Mouse (Mus musculus): Measurements from ENCODE around the gene Slc43a2. TPM values are rescaled to one million over a fixed set of nuclear protein-coding genes. Genes with fewer than 3 reads are reported as not detected.

The Slc43a2 gene
- 5.7 and 6.4 TPM in 2 replicates for polyA plus RNA-seq (2015; fragmentation: Nextera tagmentation; extraction: Ambion mirVana)

GRCm38 (mm10) chr11:75531469-75532242 lies at the start of gene Slc43a2:
Gene Slc43a2, plus strand, starts transcription at chr11:75531694.
- peak; percentile 60 for TF ChIP-seq EP300 (optimal IDR thresholded peaks at IDR 0.05)
- TF ChIP-seq CTCF (IDR thresholded peaks at IDR 0.05; ENCODE audit: low read depth), result no peak
- ATAC-seq (ENCODE audit: low FRiP score, low TSS enrichment) (peak; percentile 88), DNase-seq (ENCODE audit: low spot score) (peak; percentile 93)
- peak within 1 kb of the TSS; percentile 60 for H3K4me3 ChIP-seq (ENCODE audit: low read depth, low read length)
- H3K9ac ChIP-seq (ENCODE audit: low read length), result peak within 1 kb of the TSS; percentile 80
- peak within 1 kb of the TSS; percentile 96 for H3K4me2 ChIP-seq (replicated peaks; ENCODE audit: low read depth)
- peak within 1 kb of the TSS; percentile 91 for H3K27ac ChIP-seq (replicated peaks)
- H3K36me3 ChIP-seq (ENCODE audit: control insufficient read depth, insufficient read depth, low read length), result no peaks in the 10 kb centered on the region
- under 1% methylated on average over 62 of the region's 62 CpGs for WGBS
- no peaks in the 10 kb centered on the region for H3K9me3 ChIP-seq (ENCODE audit: control insufficient read depth, low read length)
- no peaks in the 10 kb centered on the region for H3K27me3 ChIP-seq (ENCODE audit: control insufficient read depth, insufficient read depth, low read length)
- peaks cover 7% of the 10 kb centered on the region for H3K4me1 ChIP-seq (replicated peaks; ENCODE audit: control insufficient read depth, insufficient read depth)

GRCm38 (mm10) chr11:75486192-75486591 lies 45.3 kb upstream of the Slc43a2 start:
- ATAC-seq (ENCODE audit: low FRiP score, low TSS enrichment) (peak; percentile 24), DNase-seq (ENCODE audit: low spot score) (no peak)
- peak overlapping the region; percentile 98; the same call in 1 of the 2 replicates for H3K4me3 ChIP-seq (ENCODE audit: low read depth, low read length)
- H3K4me2 ChIP-seq (replicated peaks; ENCODE audit: low read depth), result peak overlapping the region; percentile 85
- no peak for TF ChIP-seq EP300 (optimal IDR thresholded peaks at IDR 0.05)
- no peak for TF ChIP-seq CTCF (IDR thresholded peaks at IDR 0.05; ENCODE audit: low read depth)
- peaks cover 18% of the 10 kb centered on the region for H3K36me3 ChIP-seq (ENCODE audit: control insufficient read depth, insufficient read depth, low read length)
- H3K27ac ChIP-seq (replicated peaks), result no peak overlapping the region
- no peaks in the 10 kb centered on the region for H3K9me3 ChIP-seq (ENCODE audit: control insufficient read depth, low read length)
- WGBS, result 22% methylated on average over 3 of the region's 3 CpGs
- H3K4me1 ChIP-seq (replicated peaks; ENCODE audit: control insufficient read depth, insufficient read depth), result peaks cover 6% of the 10 kb centered on the region
- no peaks in the 10 kb centered on the region for H3K27me3 ChIP-seq (ENCODE audit: control insufficient read depth, insufficient read depth, low read length)
- H3K9ac ChIP-seq (ENCODE audit: low read length), result no peak overlapping the region

- ATAC-seq (ENCODE audit: low FRiP score, low TSS enrichment) (peak; percentile 100), DNase-seq (ENCODE audit: low spot score) (peak; percentile 97)
- Histone ChIP-seq H3K9me3 (ENCODE audit: control insufficient read depth, low read length) (no peaks in the 10 kb centered on the region), H3K4me1 (replicated peaks; ENCODE audit: control insufficient read depth, insufficient read depth) (peaks cover 6% of the 10 kb centered on the region), H3K36me3 (ENCODE audit: control insufficient read depth, insufficient read depth, low read length) (peaks cover 24% of the 10 kb centered on the region), H3K27ac (replicated peaks) (peak within 1 kb of the TSS; percentile 84), H3K4me3 (ENCODE audit: low read depth, low read length) (peak within 1 kb of the TSS; percentile 98), H3K9ac (ENCODE audit: low read length) (peak within 1 kb of the TSS; percentile 98), H3K27me3 (ENCODE audit: control insufficient read depth, insufficient read depth, low read length) (no peaks in the 10 kb centered on the region), H3K4me2 (replicated peaks; ENCODE audit: low read depth) (peak within 1 kb of the TSS; percentile 85)
- no peak for TF ChIP-seq EP300 (optimal IDR thresholded peaks at IDR 0.05)
- no peak for TF ChIP-seq CTCF (IDR thresholded peaks at IDR 0.05; ENCODE audit: low read depth)
- WGBS, result under 1% methylated on average over 52 of the region's 52 CpGs
Observed at GRCm38 (mm10) chr11:75486601-75487285, 44.8 kb upstream of the Slc43a2 start, which contains the start of gene Prpf8. Gene Prpf8, plus strand, starts transcription at chr11:75486816.

GRCm38 (mm10) chr11:75487496-75487895 lies 44.0 kb upstream of the Slc43a2 start:
- DNase-seq (ENCODE audit: low spot score) (no peak), ATAC-seq (ENCODE audit: low FRiP score, low TSS enrichment) (no peak)
- no peaks in the 10 kb centered on the region for H3K27me3 ChIP-seq (ENCODE audit: control insufficient read depth, insufficient read depth, low read length)
- peak overlapping the region; percentile 84 for H3K27ac ChIP-seq (replicated peaks)
- H3K9ac ChIP-seq (ENCODE audit: low read length), result peak overlapping the region; percentile 98
- H3K4me2 ChIP-seq (replicated peaks; ENCODE audit: low read depth), result peak overlapping the region; percentile 85
- no peaks in the 10 kb centered on the region for H3K9me3 ChIP-seq (ENCODE audit: control insufficient read depth, low read length)
- H3K36me3 ChIP-seq (ENCODE audit: control insufficient read depth, insufficient read depth, low read length), result peaks cover 31% of the 10 kb centered on the region
- TF ChIP-seq EP300 (optimal IDR thresholded peaks at IDR 0.05) (no peak), CTCF (IDR thresholded peaks at IDR 0.05; ENCODE audit: low read depth) (no peak)
- WGBS, result 31% methylated on average over 6 of the region's 6 CpGs
- H3K4me3 ChIP-seq (ENCODE audit: low read depth, low read length), result peak overlapping the region; percentile 98
- peaks cover 6% of the 10 kb centered on the region for H3K4me1 ChIP-seq (replicated peaks; ENCODE audit: control insufficient read depth, insufficient read depth)

DNA sequence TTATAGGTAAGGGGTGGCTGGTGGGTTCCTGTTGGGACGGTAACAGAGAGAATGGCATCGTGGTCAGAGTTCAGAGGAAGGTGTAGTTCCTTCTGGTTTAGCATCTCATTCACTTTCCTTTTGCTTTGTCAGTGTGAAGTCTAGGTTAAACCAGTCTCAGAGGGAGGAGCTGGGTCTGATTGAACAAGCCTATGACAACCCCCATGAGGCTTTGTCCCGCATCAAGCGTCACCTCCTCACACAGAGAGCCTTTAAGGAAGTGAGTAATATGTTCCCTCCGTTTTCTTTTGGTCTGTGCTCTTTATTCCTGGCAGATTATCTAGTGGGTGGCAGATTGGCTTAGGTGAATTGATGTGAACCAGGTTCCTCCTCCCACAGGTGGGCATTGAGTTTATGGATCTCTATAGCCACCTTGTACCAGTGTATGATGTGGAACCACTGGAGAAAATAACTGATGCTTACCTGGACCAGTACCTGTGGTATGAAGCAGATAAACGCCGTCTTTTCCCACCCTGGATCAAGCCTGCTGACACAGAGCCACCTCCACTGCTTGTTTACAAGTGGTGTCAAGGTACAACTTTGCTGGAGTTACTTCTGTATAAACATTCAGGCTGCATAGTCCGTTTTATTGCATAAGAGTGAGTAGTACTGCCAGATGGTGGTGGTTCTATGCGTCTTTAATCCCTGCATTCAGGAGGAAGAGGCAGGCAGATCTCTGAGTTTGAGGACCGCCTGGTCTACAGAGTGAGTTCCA lies 37.0 kb upstream of the Slc43a2 start:
- peak; percentile 70 for ATAC-seq (ENCODE audit: low FRiP score, low TSS enrichment)
- TF ChIP-seq CTCF (IDR thresholded peaks at IDR 0.05; ENCODE audit: low read depth) (no peak), EP300 (optimal IDR thresholded peaks at IDR 0.05) (no peak)
- WGBS, result 88% methylated on average over 10 of the region's 10 CpGs
- no peak overlapping the region for H3K4me3 ChIP-seq (ENCODE audit: low read depth, low read length)
- H3K4me2 ChIP-seq (replicated peaks; ENCODE audit: low read depth), result no peak overlapping the region
- H3K9me3 ChIP-seq (ENCODE audit: control insufficient read depth, low read length), result no peaks in the 10 kb centered on the region
- H3K4me1 ChIP-seq (replicated peaks; ENCODE audit: control insufficient read depth, insufficient read depth), result no peaks in the 10 kb centered on the region
- DNase-seq (ENCODE audit: low spot score), result no peak
- no peak overlapping the region for H3K27ac ChIP-seq (replicated peaks)
- H3K36me3 ChIP-seq (ENCODE audit: control insufficient read depth, insufficient read depth, low read length), result peaks cover 77% of the 10 kb centered on the region
- no peak overlapping the region for H3K9ac ChIP-seq (ENCODE audit: low read length)
- no peaks in the 10 kb centered on the region for H3K27me3 ChIP-seq (ENCODE audit: control insufficient read depth, insufficient read depth, low read length)

Measured in stomach, postnatal 0 days (tissue).